Mouse (Mus musculus): ENCODE data around the gene Slc5a10. TPM values are rescaled to one million over a fixed set of nuclear protein-coding genes. Genes with fewer than 3 reads are reported as not detected.
A peak's percentile ranks its signal among the peaks of the same experiment; 100 is the strongest.
"Not testable (repeated sequence)": the region's sequence is repeated elsewhere in the genome, so short reads cannot be mapped to it uniquely, and the experiment has no call there.

The Slc5a10 gene
- total RNA-seq, 2 experiments from 2014 or later = not detected

DNA sequence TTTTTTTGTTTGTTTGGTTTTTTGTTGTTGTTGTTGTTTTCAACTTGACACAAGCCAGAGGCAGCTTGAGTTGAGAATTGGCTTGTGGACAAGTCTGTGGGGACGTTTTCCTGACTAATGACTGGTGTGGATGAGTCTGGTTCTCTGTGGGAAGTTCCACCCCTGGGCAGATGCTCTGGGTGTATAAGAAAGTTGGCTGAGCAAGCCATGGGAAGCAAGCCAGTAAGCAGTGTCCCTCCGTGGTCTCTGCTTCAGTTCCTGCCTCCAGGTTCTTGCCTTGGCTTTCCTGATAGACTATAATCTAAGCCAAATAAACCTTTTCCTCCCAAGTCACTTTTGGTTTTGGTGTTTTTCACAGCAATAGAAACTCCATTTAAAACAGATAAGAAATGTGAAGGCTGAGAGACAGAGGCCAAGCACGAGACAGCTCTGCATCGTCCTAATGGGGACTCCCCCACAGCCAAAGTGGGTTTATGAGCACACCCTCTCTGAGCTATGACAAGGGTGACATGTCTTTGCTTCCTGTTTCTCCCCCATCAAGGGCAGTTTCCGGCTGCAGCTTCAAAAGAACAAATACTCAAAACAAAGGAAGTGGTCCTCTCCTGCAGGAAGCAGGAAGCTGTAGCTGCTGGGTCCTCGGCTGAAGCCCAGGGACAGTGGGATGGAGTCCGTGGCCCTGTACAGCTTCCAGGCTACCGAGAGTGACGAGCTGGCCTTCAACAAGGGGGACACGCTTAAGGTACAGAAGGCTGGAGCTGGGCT lies 67.8 kb downstream of the Slc5a10 start, which contains the start of gene Grap:
Gene Grap (plus strand): TSS at position 580 of the 762 bp plus-strand sequence.
- peak; percentile 47 to 52 for DNase-seq
- intact Hi-C loops (cut with DNase I) = no loop called here

DNA sequence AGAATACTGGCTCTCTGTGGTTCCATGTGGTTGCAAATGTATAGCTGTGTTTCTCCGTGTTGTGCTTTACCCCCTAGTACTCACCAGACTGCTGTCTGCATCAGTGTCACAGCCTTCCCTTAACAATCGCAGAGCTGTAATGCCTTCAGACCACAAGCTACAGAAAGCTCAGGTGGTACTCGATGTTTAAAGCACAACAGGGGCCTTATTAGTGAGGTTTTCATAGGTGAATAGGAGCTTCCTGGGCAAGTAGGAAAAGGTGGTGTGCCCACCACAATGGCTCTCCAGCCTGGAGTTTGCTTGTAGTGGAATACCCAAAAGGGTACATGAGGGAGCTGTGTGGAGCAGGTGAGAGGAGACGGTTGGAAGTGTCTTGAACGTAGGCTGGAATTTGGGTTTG lies 68.4 kb downstream of the Slc5a10 start:
- intact Hi-C loops (cut with DNase I) = no loop called here
- DNase-seq = no peak

DNA sequence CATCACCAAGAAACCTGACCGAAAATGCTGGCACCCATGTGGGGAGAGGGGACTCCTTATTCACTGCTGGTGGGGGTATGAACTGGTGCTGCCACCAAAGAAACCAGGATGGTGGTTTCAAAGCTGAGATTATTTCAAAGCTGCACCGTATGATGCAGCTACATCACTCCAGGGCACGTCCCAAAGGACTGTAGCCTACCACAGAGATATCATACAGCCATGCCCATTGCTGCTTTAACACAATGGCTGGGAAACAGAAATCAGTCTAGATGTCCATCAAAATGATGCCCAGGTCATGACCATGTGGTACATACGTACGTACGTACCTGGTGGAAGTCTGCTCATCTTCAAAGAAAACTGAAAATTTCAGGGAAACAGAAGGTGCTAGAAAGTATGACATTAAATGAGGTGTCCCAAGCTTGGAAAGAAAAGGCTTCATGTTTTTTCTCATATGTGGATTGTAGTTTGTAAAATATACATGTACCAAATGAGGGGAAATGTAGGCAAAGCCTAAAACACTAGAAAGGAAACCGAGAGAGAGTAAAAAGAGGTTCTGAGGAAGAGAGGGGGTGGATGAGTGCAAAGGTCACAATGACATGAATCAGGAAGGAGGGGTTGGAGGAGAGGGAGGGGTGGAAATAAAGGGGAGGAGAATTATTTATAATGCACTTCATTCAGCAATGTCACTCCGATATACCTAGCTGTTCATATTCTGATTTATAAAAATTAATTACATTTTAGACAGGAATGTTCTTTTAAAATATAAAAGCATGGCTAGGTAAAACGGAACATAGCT lies 70.0 kb downstream of the Slc5a10 start:
- intact Hi-C loops (cut with DNase I) = no loop called here
- DNase-seq = no peak

DNA sequence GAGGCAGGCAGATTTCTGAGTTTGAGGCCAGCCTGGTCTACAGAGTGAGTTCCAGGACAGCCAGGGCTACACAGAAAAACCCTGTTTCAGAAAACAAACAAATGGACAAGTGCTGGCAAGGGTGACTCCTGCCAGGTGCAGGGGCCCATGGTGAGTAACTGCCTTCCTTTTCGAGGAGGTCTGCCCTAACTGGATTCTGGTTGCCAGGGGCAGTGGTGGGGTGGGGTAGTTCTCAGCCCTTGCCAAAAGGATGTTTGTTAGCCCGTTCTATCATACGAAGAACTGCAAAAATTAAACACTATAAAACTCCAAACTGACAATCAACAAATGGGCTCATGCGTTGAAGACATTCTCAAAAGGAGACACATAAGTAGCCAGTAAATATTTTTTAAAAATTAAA lies 71.0 kb downstream of the Slc5a10 start:
- intact Hi-C loops (cut with DNase I) = no loop called here
- no peak for DNase-seq

DNA sequence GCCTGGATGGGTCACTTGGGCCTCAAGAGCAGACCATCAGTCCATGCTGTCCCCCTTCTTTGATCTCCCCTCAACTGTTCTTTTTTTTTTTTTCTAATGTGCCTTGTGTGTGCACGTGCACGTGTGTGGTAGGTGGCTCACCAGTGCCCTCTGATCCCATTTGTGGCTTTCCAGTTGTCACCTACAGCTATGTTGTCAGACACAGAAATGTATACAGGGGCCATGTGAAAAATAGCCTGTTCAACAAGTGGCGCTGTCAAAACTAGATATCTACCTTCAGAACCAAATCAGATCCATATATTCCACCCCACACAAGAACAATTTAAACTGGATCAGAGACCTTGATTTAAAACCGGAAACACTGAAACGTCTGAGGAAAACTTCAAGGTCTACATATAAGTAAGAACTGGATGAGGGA lies 71.5 kb downstream of the Slc5a10 start:
- intact Hi-C loops (cut with DNase I) = no loop called here
- no peak for DNase-seq

DNA sequence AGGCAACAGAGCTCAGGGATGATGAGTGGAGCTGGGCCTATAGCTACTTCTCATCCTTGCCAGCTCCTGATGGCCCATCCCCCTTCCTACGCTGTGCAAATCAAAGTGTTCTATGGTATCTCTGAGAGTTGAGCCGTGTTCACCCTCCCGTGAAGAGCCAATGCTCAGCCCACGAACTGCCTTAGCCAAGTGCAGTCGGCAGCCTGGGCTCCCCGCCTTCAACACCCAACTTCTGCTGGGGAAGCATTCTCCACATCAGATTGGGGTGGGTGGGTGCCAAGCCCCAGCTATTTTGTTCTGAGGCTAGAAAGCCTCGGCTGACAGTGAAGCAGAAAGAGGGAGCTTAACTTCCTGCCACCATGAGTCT lies 71.9 kb downstream of the Slc5a10 start:
- DNase-seq = no peak
- intact Hi-C loops (cut with DNase I) = no loop called here

DNA sequence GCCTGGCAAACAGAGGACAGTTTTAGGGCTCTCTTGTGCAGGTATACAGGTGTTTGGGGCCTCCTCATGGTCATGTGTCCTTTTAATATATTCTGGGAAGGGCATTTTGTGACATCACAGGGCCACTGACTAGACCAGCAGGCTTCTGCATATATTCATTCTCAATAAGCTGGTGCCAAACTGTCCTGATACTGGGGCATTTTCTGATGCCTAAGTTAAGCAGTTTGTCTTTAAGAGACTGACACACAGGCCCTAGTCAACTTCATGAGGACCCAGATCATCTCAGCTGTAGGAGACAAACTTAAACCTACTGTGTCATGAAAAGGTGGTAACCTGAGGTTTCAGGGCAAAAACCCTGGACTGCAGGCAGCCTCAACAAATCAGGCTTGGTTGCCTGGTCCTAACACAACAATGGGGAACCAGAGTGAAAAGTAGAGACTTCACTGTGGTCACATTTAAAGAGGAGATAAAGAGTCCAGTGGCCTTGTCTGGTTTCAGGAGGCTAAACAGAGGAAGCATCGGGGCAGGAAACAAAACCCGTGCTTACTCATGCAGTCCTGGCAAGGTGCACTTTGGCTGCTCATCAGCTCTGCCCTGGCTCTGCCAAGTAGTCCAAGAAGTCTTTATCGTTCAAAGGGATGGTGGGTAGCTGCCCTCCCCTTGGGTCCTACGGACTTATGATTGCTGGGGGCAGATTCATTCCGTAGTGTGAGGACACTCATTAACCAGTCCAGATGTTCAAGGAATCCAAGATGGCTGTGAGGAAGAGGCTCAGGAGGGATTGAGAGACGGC lies 72.5 kb downstream of the Slc5a10 start:
- DNase-seq = peak in 1 of 2 experiments; percentile 23

DNA sequence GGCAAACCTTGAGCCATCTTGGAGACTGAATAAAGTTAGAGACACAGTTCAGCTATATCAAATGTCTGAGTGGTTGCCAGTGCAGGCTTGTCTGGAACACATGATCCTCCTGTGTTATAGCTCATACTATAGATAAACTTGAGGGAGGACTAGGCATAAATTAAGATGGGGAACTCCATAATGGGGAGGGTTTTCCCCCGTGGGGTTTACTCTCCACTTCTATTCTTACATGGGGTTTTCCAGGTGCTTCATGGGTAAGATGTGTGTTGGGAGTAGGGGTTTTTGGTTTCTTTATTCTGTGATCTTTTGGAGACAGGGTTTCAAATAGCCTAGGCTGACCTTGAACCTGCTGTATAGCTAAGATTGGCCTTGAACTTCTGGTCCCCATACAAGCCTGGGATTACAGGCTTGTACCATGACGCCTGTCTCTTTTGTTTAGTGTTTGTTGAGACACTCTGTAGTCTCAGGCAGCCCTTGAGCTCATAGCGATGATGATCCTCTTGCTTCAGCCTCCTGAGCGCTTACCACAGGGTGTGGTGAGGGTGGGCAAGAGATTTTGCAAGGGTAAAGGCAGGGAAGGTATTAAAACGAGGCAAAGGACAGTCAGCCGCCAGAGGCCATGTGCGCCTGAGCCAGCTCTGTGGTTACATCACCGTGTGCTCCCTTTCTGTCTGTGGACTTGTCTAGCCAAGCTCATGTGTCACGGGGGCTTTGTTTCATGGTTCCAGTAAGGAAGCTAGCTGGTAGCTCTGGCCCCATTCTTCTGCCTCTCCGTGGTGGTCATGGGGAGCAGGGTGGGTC lies 73.3 kb downstream of the Slc5a10 start:
- intact Hi-C loops (cut with DNase I) = no loop called here
- DNase-seq = no peak

More for the DNA sequence above, 72.5 kb downstream of the Slc5a10 start:
- intact Hi-C loops (cut with DNase I) = no loop called here

DNA sequence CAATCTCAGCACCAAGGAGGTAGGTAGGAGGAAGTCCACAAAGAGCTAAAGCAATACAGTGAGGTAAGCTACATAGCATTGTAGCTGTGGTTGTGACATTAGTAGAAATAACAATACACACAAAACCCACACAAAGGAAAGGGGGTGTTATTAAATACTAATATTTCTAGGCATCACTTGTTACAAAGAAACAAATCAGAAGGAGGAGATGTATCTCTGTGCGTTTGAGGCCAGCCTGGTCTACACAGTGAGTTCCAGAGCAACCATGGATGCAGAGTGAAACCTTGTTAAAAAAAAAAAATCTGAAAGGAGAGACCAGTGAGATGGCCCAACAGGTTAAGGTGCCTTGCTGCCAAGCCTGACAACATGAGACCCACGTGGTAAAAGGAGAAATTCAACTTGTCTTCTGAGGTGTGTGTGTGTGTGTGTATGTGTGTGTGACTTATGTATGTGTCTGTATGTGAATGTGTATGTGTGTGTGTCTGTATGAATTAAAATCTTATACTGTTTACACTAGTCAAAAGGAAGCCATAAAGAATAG lies 74.1 kb downstream of the Slc5a10 start:
- DNase-seq = no peak
- intact Hi-C loops (cut with DNase I) = no loop called here

DNA sequence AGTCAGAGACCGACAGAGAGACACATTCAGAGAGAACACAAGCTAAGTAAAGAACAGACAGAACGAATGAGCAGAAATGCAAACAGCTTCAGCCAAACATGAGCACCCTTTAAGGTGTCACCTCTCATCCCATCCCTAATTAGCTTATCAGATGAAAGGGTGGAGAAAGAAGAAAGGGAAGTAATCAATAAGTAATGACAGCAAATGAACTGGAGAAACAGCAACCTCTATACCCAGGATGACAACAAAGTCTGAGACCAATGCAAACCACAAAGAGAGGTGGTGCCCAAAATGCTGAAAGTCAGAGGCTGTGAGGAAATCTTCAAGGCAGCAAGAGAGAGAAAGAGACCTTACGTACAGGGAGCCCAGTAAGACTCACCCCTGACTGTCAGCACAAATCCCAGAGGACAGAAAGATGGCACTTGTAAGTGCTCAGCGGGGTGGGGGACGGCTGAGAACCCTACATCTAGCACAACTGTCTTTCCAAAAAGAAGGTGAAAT lies 75.2 kb downstream of the Slc5a10 start:
- intact Hi-C loops (cut with DNase I) = no loop called here
- DNase-seq = no peak

DNA sequence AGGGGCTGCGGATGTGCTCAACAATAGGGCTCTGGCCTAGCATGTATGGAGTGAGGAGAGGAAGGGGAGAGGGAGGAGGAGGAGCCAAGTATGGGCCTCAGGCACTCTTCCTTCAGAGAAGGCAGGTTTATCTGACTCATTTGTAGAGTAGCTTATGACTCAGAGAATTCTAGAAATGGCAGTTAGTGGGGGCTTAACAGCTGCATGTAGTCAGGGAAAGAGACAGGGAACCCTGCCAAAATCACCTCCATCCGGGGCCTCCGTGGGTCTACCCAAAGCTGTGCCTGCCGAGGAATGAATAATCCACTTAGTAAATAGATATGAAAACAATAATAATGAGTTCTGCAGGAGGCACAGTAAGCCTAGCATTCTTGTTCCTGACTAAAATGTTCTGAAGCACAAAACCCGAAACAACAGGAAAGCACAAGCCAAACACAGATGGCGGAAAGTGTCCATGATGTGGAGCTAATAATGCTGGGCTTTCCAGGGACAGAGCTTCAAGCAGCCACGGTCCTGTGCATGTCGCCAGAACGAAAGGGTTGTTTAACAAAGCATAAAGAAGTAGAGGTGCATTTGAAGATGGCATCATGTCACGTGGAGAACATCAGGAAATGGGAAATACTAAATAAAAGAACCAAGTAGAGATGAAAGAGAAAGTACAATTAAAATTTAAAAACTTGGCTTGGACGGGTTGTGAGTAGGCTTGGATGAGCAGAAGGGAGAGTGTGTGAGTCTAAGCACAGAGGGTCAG lies 75.9 kb downstream of the Slc5a10 start:
- no peak for DNase-seq
- intact Hi-C loops (cut with DNase I) = no loop called here

DNA sequence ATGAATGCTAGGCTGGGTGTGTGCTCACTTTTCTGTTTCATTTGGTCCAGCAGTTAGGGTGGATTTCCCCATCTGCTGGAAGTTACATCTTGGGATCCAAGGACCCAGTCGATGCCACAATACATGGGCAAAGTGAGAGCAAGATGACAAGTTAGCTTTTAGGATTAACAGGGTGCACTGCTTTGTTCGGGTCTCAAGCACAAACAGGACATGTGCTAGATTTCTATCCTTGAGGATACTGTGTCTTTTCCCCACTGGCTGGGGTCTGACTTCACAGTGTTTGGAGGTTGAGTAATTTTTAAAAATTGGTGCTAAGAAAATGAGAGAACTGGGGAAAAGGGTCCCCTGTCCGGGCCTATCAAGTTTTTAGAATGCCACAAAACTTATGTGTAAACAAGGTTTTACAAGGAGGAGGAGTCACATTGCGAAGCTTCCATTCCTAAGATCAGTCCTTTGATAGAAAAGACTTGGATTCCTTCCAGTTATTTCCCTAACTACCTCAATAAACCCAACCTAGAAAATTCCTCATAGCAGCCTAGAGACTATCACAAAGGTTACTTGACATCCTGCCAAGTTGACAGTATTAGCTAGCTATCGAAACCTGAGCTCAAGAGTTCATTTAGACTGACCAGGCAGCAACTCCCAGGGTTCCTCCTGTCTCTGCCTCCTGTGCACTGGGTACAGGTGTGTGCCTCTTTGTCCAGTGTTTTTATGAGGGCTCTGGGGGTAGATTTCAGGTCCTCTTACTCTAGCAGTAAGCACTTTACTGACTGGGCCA lies 77.3 kb downstream of the Slc5a10 start:
- intact Hi-C loops (cut with DNase I) = no loop called here
- no peak for DNase-seq

DNA sequence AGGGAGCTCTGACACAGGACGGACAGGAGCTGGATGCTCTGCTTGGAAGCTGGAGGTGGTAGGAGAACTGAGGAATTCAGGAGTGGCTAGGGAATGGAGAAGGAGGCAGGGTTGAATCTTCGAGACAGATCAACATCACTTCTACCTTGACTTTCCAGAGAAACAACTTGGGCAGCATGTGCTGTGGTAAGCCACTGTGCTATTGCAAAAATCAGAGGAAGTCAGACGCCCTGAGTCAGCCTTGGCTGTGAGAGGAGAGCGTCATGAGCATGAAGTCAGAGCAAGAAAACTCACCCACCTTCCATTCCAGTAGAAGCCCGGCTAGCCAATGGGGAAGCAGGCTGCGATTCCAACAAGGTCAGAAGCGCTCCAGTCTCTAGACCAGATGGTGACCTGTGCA lies 78.5 kb downstream of the Slc5a10 start:
- DNase-seq = no peak
- intact Hi-C loops (cut with DNase I) = no loop called here

DNA sequence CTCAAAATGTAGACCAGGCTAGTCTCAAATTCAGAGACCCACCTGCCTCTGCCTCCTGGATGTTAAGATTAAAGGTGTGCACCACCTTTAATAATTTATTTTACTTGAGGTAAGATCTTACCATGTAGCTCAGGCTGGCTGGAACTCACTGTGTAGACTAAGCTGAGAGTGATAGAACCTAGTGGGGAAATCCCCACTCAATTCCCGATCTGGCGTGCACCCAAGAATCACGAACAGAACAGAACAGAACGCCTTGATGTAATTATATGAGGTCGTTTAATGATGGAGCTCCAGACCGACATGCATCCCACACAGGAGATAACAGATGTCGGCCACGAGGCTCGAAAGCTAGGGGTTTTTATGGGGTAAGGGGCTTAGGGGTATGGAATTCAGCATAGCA lies 80.0 kb downstream of the Slc5a10 start:
- intact Hi-C loops (cut with DNase I); DNase-seq: not testable (repeated sequence)

DNA sequence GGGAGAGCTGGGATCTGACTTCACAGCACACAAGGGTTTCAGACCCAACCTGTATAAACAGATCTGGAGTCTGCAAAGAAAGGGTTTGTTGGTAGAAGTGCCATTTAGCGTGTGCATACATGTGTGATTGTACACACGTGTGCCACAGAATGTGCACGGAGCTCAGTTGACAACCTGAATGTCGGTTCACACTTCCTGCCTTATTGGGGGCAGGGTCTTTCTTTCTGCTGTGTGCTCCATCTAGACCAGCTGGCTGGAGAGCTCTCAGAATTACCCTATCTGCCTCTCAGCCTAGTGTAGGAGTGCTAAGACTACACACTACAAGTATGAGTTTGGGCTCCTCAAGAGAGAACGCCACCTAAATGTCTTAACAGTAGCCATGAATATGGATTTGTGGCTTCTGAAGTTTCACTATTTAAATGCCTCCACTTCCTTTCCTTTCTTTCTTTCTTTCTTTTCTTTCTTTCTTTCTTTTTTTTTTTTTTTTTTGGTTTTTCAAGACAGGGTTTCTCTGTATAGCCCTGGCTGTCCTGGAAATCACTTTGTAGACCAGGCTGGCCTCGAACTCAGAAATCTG lies 80.9 kb downstream of the Slc5a10 start:
- DNase-seq = no peak
- intact Hi-C loops (cut with DNase I) = loop anchor here (5.0 kb wide), 1 partner anchor 38 kb away; no protein-coding TSS in a partner anchor

DNA sequence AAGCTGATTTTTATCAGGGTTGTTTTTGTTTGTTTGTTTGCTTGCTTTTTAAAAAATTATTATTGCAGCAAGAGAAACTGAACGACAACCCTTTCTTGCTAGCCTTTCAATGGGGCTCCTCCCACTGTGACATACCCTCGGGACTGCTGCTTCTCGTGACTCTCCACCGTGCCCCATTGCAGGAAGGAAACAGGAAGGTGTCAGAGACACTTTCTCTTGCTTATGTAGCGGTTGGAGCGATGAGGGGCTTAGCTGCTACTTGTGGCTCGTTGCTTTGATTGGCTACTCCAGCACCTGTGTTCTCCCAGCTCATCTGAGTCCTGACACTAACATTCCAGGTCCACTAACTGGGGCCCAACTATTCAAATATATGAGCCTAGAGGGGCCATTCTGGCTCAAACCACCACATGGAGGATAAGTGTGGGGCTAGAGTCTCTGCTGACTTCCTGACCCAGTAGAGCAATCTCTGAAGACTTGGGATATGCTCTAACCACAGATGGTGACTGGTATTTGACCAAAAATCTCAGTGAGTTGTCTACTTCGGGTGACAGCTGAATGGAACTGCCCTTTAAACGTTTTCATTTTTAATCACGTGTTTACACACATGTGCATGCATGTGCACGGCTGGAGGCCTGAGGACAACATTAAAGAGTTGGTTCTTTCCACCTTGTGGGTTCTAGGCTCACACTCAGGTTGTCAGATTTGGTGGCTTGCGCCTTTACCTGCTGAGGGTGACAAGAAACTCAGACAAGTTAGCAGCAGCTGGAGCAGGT lies 81.7 kb downstream of the Slc5a10 start:
- intact Hi-C loops (cut with DNase I) = loop anchor here (5.0 kb wide), 1 partner anchor 38 kb away; no protein-coding TSS in a partner anchor
- DNase-seq = no peak

DNA sequence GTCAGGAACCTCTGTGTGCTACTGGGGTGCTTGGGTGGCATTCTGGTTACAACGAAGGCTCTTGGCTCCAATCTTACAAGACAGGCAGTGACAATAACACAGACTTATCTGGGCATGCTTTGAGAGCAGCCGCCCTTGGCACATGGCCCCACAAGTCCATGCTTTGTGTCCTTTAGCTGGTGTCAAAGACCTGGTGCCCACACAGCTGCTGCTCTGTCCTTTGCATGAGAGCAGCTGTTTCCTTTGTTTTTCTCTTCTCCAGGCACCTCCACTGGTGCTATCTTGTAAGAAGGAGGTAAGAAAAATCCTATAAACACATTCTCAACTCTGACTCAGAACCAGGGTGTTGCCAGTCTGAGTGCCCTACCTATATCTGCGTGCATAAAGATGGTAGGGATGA lies 82.8 kb downstream of the Slc5a10 start:
- intact Hi-C loops (cut with DNase I) = loop anchor here (5.0 kb wide), 1 partner anchor 39 kb away; no protein-coding TSS in a partner anchor
- DNase-seq = no peak

Data from heart, postnatal 36 days (tissue).